Mouse (Mus musculus) spleen, adult 2 months (tissue): Measurements from ENCODE around the gene 2810408A11Rik. TPM values are rescaled to one million over a fixed set of nuclear protein-coding genes. Genes with fewer than 3 reads are reported as not detected.
"Not testable (repeated sequence)": the region's sequence is repeated elsewhere in the genome, so short reads cannot be mapped to it uniquely, and the experiment has no call there.

Experiments used
- DNase-seq, 2 experiments: peaks; one replicate each; pipeline versions ENCODE4 v3.0.0 to v3.0.0-alpha.2; 2012 to 2021; ENCODE audit warnings: low spot score in 2 of 2, low read depth in 1 of 2
- H3K27ac ChIP-seq: fragments of 200-500 bp; 2 replicates; pipeline ENCODE4 v1.5.1; 2012; ENCODE audit warnings: low read length, inconsistent platforms; ENCODE audit not compliant: insufficient read depth
- H3K27me3 ChIP-seq: fragments of 200-500 bp; 2 replicates; pipeline ENCODE4 v1.6.1; 2012; ENCODE audit warnings: mild to moderate bottlenecking, moderate library complexity, low read length, inconsistent platforms; ENCODE audit not compliant: control insufficient read depth, insufficient read depth
- H3K36me3 ChIP-seq: fragments of 200-500 bp; 2 replicates; pipeline ENCODE4 v1.6.1; 2012; ENCODE audit warnings: mild to moderate bottlenecking, low read length, inconsistent platforms; ENCODE audit not compliant: control insufficient read depth, insufficient read depth
- H3K4me1 ChIP-seq: fragments of 200-500 bp; 2 replicates; pipeline ENCODE4 v1.6.1; 2011; ENCODE audit warnings: inconsistent platforms; ENCODE audit not compliant: control insufficient read depth, insufficient read depth, insufficient read length
- H3K4me3 ChIP-seq: fragments of 200-500 bp; 2 replicates; pipeline ENCODE4 v1.5.1; 2011; ENCODE audit warnings: mild to moderate bottlenecking, inconsistent platforms; ENCODE audit not compliant: insufficient read depth, insufficient read length; ENCODE audit errors: extremely low read depth
- CTCF ChIP-seq: fragments of 200-500 bp; IDR thresholded peaks from 2 replicates; pipeline ENCODE4 v1.5.1; 2011; ENCODE audit warnings: mild to moderate bottlenecking, inconsistent platforms; ENCODE audit not compliant: insufficient read depth, insufficient read length, insufficient replicate concordance; ENCODE audit errors: extremely low read depth
- POLR2A ChIP-seq: fragments of 200-500 bp; IDR thresholded peaks from 2 replicates; pipeline ENCODE4 v1.6.1; 2011; ENCODE audit warnings: low read depth, low read length, inconsistent platforms
- WGBS: fragments of 180-500 bp; shearing (Covaris S2); methylation state at CpG from one replicate; pipeline ENCODE4 v1.1.7; 2018; 5-methylcytosine and 5-hydroxymethylcytosine counted together
- polyA plus RNA-seq: library from polyadenylated mRNA; depleted of rRNA; stranded (reverse); fragments of >200 nt; gene quantifications from 2 replicates; pipeline ENCODE4 v1.2.3, GENCODE M21; 2012

2810408A11Rik gene
- polyA plus RNA-seq, 1 experiment = 0.51 TPM

DNA sequence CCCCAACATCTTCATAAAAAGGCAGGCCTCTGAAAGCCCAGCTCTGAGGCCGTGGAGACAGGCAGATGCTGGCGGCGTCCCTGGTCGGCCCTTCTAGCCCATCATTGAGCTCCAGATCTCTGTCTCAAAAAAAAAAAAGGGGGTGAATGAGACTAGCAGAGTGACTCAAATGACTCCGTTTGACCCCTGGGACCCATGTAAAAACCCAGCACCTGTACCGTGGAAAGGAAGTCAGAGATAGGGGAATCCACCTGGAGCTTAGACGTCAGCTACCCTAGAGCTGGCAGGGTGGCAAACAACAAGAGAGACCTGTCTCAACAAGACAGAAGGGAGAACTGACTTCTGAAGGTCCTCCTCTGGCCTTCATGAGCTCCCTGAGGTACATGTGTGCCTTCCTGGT lies 29.0 kb downstream of the 2810408A11Rik start:
- H3K27ac ChIP-seq = no peak overlapping the region
- TF ChIP-seq POLR2A (no peak), CTCF (no peak)
- H3K27me3 ChIP-seq = no peaks in the 10 kb centered on the region
- WGBS = 86% methylated on average over 7 of the region's 7 CpGs
- no peaks in the 10 kb centered on the region for H3K36me3 ChIP-seq
- DNase-seq = no peak
- H3K4me3 ChIP-seq = no peak overlapping the region
- no peaks in the 10 kb centered on the region for H3K4me1 ChIP-seq

DNA sequence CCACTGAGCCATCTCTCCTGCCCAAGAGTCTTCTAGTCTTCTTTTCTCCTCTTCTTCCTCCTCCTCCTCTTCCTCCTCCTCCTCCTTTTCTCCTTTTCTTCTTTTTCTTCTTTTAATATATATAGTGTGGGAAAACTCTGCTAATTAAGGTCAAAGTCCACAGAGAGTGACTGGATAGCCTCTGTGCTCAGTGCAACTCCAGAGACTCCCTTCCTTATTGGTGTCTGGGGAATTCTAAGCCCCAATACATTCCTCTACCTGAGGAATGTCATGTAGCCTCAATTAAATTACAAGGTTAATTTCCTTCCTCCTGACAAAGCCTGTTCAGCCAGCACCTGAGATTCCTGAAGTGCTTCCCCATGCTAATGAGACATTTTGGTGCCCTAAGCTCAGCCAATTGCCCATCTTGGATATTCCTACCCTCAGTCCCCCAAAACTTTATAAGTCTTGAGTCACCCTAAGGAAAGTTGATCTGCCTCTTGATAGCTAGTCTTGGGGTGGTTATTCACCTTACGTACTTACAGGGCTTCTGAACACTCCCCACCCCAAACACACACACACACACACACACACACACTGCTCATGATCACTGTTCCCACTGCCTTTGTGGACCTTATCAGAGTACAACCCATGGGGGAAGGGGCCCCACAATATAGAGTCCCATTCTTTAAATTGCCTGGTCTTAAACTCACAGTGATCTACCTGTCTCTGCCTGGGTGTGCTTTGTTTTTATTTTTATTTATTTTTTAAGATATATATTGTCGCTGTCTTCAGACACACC lies 30.3 kb downstream of the 2810408A11Rik start:
- 93% methylated on average over 2 of the region's 2 CpGs for WGBS
- Histone ChIP-seq H3K27me3 (no peaks in the 10 kb centered on the region), H3K36me3 (no peaks in the 10 kb centered on the region), H3K4me3 (no peak overlapping the region), H3K27ac (no peak overlapping the region), H3K4me1 (no peaks in the 10 kb centered on the region)
- TF ChIP-seq POLR2A (no peak), CTCF (no peak)
- DNase-seq = no peak

DNA sequence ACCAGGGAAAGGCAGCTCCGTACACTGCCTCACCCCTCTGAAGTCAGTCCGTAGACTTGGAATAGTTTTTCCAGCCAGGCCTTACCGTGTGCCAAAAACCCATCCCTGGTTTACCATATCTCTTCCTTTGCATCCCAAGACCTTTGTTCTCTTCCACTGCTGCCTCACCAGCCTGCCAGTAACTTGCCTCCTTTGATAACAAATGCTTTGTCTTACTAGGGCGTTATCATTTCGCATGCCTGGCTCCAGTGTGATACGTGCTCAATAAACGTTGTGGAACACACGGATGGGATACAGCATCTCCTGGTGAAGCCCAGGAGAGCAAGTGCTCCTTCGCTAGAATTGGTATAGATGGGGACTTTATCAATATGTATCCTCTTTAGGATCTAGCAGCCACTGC lies 33.5 kb downstream of the 2810408A11Rik start:
- Histone ChIP-seq H3K36me3 (no peaks in the 10 kb centered on the region), H3K27ac (no peak overlapping the region), H3K4me3 (no peak overlapping the region), H3K4me1 (no peaks in the 10 kb centered on the region), H3K27me3 (no peaks in the 10 kb centered on the region)
- TF ChIP-seq CTCF (no peak), POLR2A (no peak)
- DNase-seq = no peak
- WGBS = 82% methylated on average over 9 of the region's 9 CpGs

DNA sequence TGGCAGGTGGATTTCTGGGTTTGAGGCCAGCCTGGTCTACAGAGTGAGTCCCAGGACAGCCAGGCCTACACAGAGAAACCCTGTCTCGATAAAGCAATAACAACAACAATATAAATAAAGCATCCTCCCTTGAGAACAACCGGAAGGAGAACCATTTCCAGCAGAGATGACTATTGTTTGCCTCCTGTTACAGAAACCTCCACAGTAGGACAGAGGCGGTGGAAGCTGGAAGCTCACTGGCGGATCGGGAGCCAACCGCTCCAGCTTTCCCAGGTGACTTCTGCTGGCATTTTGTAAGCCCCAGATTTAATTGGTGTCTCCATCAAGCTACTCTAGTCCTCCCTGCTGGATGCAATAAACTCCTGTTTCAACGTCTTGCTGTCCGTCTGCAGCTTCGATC lies 35.2 kb downstream of the 2810408A11Rik start:
- no peak overlapping the region for H3K4me3 ChIP-seq
- no peaks in the 10 kb centered on the region for H3K27me3 ChIP-seq
- H3K36me3 ChIP-seq = no peaks in the 10 kb centered on the region
- TF ChIP-seq POLR2A (no peak), CTCF (no peak)
- 92% methylated on average over 9 of the region's 9 CpGs for whole genome bisulfite sequencing
- no peak for DNase-seq
- no peak overlapping the region for H3K27ac ChIP-seq
- no peaks in the 10 kb centered on the region for H3K4me1 ChIP-seq

DNA sequence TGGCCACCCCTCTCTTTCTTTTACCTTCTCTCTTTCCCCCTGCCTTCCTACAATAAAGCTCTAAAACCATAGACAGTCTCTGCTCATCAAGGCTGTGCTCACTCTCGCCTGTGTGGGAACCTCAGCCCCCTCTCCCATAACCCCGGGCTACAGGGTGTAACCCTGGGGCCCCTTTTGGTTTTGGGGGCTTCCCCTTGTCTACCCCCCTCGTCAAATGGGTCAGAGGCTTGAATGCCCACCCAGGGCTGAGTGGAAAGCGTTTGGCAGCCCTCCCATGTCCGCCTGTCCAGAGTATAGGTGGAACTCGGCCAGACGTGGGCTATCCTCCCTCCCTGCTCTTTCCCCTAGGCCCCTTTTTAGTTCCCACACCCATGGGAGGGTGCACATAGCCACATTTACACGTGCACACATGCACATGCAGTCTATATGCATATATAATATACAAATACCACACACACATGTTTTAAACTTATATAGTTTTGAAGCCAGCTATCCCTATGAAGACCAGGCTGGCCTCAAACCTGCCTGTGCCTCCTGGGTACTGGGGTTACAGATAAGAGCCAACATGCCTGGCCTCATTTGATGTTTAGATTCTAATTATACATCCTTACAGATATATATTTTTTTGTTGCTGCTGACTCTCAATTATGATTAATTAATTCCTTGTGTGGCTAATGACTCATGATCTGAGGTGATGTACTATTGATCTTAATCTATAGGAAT lies 36.5 kb downstream of the 2810408A11Rik start:
- WGBS = 50% methylated on average over 8 of the region's 8 CpGs
- Histone ChIP-seq H3K36me3 (no peaks in the 10 kb centered on the region), H3K27ac (no peak overlapping the region), H3K4me3 (no peak overlapping the region), H3K4me1 (no peaks in the 10 kb centered on the region), H3K27me3 (no peaks in the 10 kb centered on the region)
- DNase-seq = no peak
- TF ChIP-seq POLR2A (no peak), CTCF (no peak)

DNA sequence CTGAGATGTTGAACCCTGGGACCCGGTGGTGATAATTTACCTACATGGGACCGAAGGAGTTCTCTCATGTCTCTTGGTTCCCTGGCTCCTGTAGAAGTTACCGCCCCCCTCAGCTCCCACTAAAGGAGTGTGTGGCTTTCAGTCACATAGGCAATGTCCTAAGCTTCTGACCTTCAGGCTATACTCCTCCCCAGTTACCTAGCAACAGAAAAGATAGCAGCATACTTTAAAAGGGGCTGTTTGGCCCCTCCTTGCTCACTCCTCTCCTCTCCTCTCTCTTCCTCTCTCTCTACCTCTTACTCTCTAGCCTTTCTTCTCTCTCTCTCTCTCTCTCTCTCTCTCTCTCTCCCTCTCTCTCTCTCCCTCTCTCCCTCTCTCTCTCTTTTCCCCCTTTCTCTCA lies 37.1 kb downstream of the 2810408A11Rik start:
- not testable (repeated sequence) for DNase-seq, H3K4me1 ChIP-seq, H3K36me3 ChIP-seq, H3K27me3 ChIP-seq, H3K4me3 ChIP-seq, H3K27ac ChIP-seq
- WGBS = 95% methylated on average over 3 of the region's 3 CpGs
